Mouse (Mus musculus): ENCODE results near the gene Hoxd11.

Gene Hoxd11

GRCm38 (mm10) chr2:74696442-74697335 lies 17.3 kb downstream of the Hoxd11 start:
- DNase-seq: no peak

- peak in 1 of 2 experiments; percentile 37 for DNase-seq
Observed at GRCm38 (mm10) chr2:74697567-74698121, 18.3 kb downstream of the Hoxd11 start, which contains the start of gene Hoxd9. Gene Hoxd9, plus strand, starts transcription at chr2:74697727.

- peak in 1 of 2 experiments; percentile 28 for DNase-seq
Observed at GRCm38 (mm10) chr2:74698201-74699052, 19.1 kb downstream of the Hoxd11 start.

- no peak for DNase-seq
Observed at GRCm38 (mm10) chr2:74699053-74699430, 19.7 kb downstream of the Hoxd11 start.

- DNase-seq: no peak
Observed at GRCm38 (mm10) chr2:74699664-74700545, 20.5 kb downstream of the Hoxd11 start.

- DNase-seq: no peak
Observed at GRCm38 (mm10) chr2:74700546-74701112, 21.3 kb downstream of the Hoxd11 start.

GRCm38 (mm10) chr2:74701949-74702819 lies 22.8 kb downstream of the Hoxd11 start:
- peak; percentile 58 to 82 for DNase-seq

GRCm38 (mm10) chr2:74702820-74703219 lies 23.5 kb downstream of the Hoxd11 start:
- no peak for DNase-seq

- no peak for DNase-seq
Observed at GRCm38 (mm10) chr2:74703317-74703716, 24.0 kb downstream of the Hoxd11 start.

- DNase-seq: no peak
Observed at GRCm38 (mm10) chr2:74703720-74704392, 24.5 kb downstream of the Hoxd11 start.

GRCm38 (mm10) chr2:74704393-74704998 lies 25.1 kb downstream of the Hoxd11 start, which contains the start of gene Hoxd8:
Gene Hoxd8, plus strand, starts transcription at chr2:74704615.
- DNase-seq: no peak

- DNase-seq: peak in 1 of 2 experiments; percentile 50
Observed at GRCm38 (mm10) chr2:74704999-74705466, 25.7 kb downstream of the Hoxd11 start.

- peak in 1 of 2 experiments; percentile 27 for DNase-seq
Observed at GRCm38 (mm10) chr2:74705467-74706089, 26.2 kb downstream of the Hoxd11 start.

- DNase-seq: no peak
Observed at GRCm38 (mm10) chr2:74706393-74706960, 27.1 kb downstream of the Hoxd11 start.

GRCm38 (mm10) chr2:74707599-74707998 lies 28.2 kb downstream of the Hoxd11 start:
- DNase-seq: no peak

GRCm38 (mm10) chr2:74708676-74709075 lies 29.3 kb downstream of the Hoxd11 start:
- DNase-seq: no peak

GRCm38 (mm10) chr2:74709465-74710419 lies 30.4 kb downstream of the Hoxd11 start:
- DNase-seq: no peak

All from lung, postnatal 4 days (tissue).